Mouse (Mus musculus): ENCODE results near the gene Alkbh7. TPM values are rescaled to one million over a fixed set of nuclear protein-coding genes. Genes with fewer than 3 reads are reported as not detected.

Gene Alkbh7
- polyA plus RNA-seq, 1 experiment from 2014 or later = 46.0 TPM

GRCm38 (mm10) chr17:56990115-56990746, 6.9 kb upstream of the Alkbh7 start, which contains the start of gene Clpp:
Gene Clpp, plus strand, starts transcription at chr17:56990305.
- WGBS = under 1% methylated on average over 52 of the region's 52 CpGs
- Histone ChIP-seq H3K27ac (peak within 1 kb of the TSS; percentile 88), H3K4me3 (peak within 1 kb of the TSS; percentile 69), H3K36me3 (peaks cover 31% of the 10 kb centered on the region), H3K27me3 (no peaks in the 10 kb centered on the region), H3K4me2 (peak within 1 kb of the TSS; percentile 69), H3K9me3 (no peaks in the 10 kb centered on the region), H3K9ac (peak within 1 kb of the TSS; percentile 84), H3K4me1 (replicated peaks) (peaks cover 19% of the 10 kb centered on the region)
- peak; percentile 97 for ATAC-seq (ENCODE audit: low FRiP score)

GRCm38 (mm10) chr17:56990966-56991365, 6.2 kb upstream of the Alkbh7 start:
- no peaks in the 10 kb centered on the region for H3K9me3 ChIP-seq
- peaks cover 39% of the 10 kb centered on the region for H3K36me3 ChIP-seq
- H3K9ac ChIP-seq = peak overlapping the region; percentile 84
- peaks cover 19% of the 10 kb centered on the region for H3K4me1 ChIP-seq (replicated peaks)
- peak overlapping the region; percentile 69 for H3K4me3 ChIP-seq
- H3K27ac ChIP-seq = no peak overlapping the region
- no peaks in the 10 kb centered on the region for H3K27me3 ChIP-seq
- no peak for ATAC-seq (ENCODE audit: low FRiP score)
- WGBS = 76% methylated on average over 2 of the region's 2 CpGs
- H3K4me2 ChIP-seq = peak overlapping the region; percentile 69

GRCm38 (mm10) chr17:56995046-56995445, 2.1 kb upstream of the Alkbh7 start:
- Histone ChIP-seq H3K36me3 (peaks cover 59% of the 10 kb centered on the region), H3K9ac (no peak overlapping the region), H3K27me3 (no peaks in the 10 kb centered on the region), H3K4me1 (replicated peaks) (peaks cover 34% of the 10 kb centered on the region), H3K27ac (no peak overlapping the region), H3K4me3 (no peak overlapping the region), H3K4me2 (no peak overlapping the region), H3K9me3 (no peaks in the 10 kb centered on the region)
- 98% methylated on average over 8 of the region's 8 CpGs for WGBS
- no peak for ATAC-seq (ENCODE audit: low FRiP score)

GRCm38 (mm10) chr17:56996506-56996905, 633 bp upstream of the Alkbh7 start:
- WGBS = 86% methylated on average over 2 of the region's 2 CpGs
- peaks cover 26% of the 10 kb centered on the region for H3K4me1 ChIP-seq (replicated peaks)

GRCm38 (mm10) chr17:56999414-56999813, 2.3 kb downstream of the Alkbh7 start:
- peaks cover 16% of the 10 kb centered on the region for H3K4me1 ChIP-seq (replicated peaks)
- no peak overlapping the region for H3K27ac ChIP-seq
- no peak overlapping the region for H3K9ac ChIP-seq
- WGBS = 94% methylated on average over 9 of the region's 9 CpGs
- H3K36me3 ChIP-seq = peaks cover 75% of the 10 kb centered on the region
- H3K4me3 ChIP-seq = no peak overlapping the region
- ATAC-seq (ENCODE audit: low FRiP score) = no peak
- H3K4me2 ChIP-seq = no peak overlapping the region
- no peaks in the 10 kb centered on the region for H3K27me3 ChIP-seq
- no peaks in the 10 kb centered on the region for H3K9me3 ChIP-seq

More at GRCm38 (mm10) chr17:56996506-56996905, 633 bp upstream of the Alkbh7 start:
- no peak overlapping the region for H3K9ac ChIP-seq
- no peak for ATAC-seq (ENCODE audit: low FRiP score)
- H3K36me3 ChIP-seq = peaks cover 72% of the 10 kb centered on the region
- H3K9me3 ChIP-seq = no peaks in the 10 kb centered on the region
- no peaks in the 10 kb centered on the region for H3K27me3 ChIP-seq
- no peak overlapping the region for H3K27ac ChIP-seq
- peak overlapping the region; percentile 73 for H3K4me2 ChIP-seq
- H3K4me3 ChIP-seq = no peak overlapping the region; the same call in 1 of the 2 replicates

- Histone ChIP-seq H3K4me2 (no peak within 1 kb of the TSS), H3K36me3 (peaks cover 75% of the 10 kb centered on the region), H3K9ac (no peak within 1 kb of the TSS; the same call in 1 of the 2 replicates), H3K4me1 (replicated peaks) (peaks cover 16% of the 10 kb centered on the region), H3K4me3 (no peak within 1 kb of the TSS), H3K27me3 (no peaks in the 10 kb centered on the region), H3K9me3 (no peaks in the 10 kb centered on the region), H3K27ac (no peak within 1 kb of the TSS)
- WGBS = 92% methylated on average over 7 of the region's 9 CpGs
- no peak for ATAC-seq (ENCODE audit: low FRiP score)
Measured at GRCm38 (mm10) chr17:56999968-57000609, 3.0 kb downstream of the Alkbh7 start, which contains the start of gene Pspn. Gene Pspn, minus strand, starts transcription at chr17:57000018.

- H3K4me1 ChIP-seq (replicated peaks) = peaks cover 16% of the 10 kb centered on the region
- peaks cover 75% of the 10 kb centered on the region for H3K36me3 ChIP-seq
Measured at GRCm38 (mm10) chr17:57001228-57001627, 4.1 kb downstream of the Alkbh7 start.

GRCm38 (mm10) chr17:57003994-57004393, 6.9 kb downstream of the Alkbh7 start:
- H3K36me3 ChIP-seq = peaks cover 95% of the 10 kb centered on the region
- H3K9ac ChIP-seq = no peak overlapping the region
- H3K4me2 ChIP-seq = no peak overlapping the region
- no peak for ATAC-seq (ENCODE audit: low FRiP score)
- no peaks in the 10 kb centered on the region for H3K27me3 ChIP-seq
- H3K4me1 ChIP-seq (replicated peaks) = no peaks in the 10 kb centered on the region
- H3K9me3 ChIP-seq = no peaks in the 10 kb centered on the region
- H3K27ac ChIP-seq = no peak overlapping the region
- 98% methylated on average over 7 of the region's 7 CpGs for WGBS
- no peak overlapping the region for H3K4me3 ChIP-seq

More at GRCm38 (mm10) chr17:57001228-57001627, 4.1 kb downstream of the Alkbh7 start:
- Histone ChIP-seq H3K4me3 (no peak overlapping the region), H3K9ac (no peak overlapping the region), H3K27me3 (no peaks in the 10 kb centered on the region), H3K27ac (no peak overlapping the region), H3K9me3 (no peaks in the 10 kb centered on the region), H3K4me2 (no peak overlapping the region)
- no peak for ATAC-seq (ENCODE audit: low FRiP score)
- WGBS = 73% methylated on average over 8 of the region's 8 CpGs

- H3K4me3 ChIP-seq = no peak overlapping the region
- H3K27ac ChIP-seq = no peak overlapping the region
- H3K9me3 ChIP-seq = no peaks in the 10 kb centered on the region
- peaks cover 21% of the 10 kb centered on the region for H3K4me1 ChIP-seq (replicated peaks)
- no peak overlapping the region for H3K9ac ChIP-seq
- peaks cover 72% of the 10 kb centered on the region for H3K36me3 ChIP-seq
- 94% methylated on average over 13 of the region's 13 CpGs for WGBS
- H3K27me3 ChIP-seq = no peaks in the 10 kb centered on the region
- ATAC-seq (ENCODE audit: low FRiP score) = no peak
- no peak overlapping the region for H3K4me2 ChIP-seq
Measured at GRCm38 (mm10) chr17:57007137-57007905, 10.2 kb downstream of the Alkbh7 start.

GRCm38 (mm10) chr17:57010911-57011235, 13.7 kb downstream of the Alkbh7 start:
- peak; percentile 67 for ATAC-seq (ENCODE audit: low FRiP score)
- H3K9ac ChIP-seq = peak overlapping the region; percentile 85
- H3K27me3 ChIP-seq = no peaks in the 10 kb centered on the region
- peak overlapping the region; percentile 82 for H3K27ac ChIP-seq
- peaks cover 36% of the 10 kb centered on the region for H3K36me3 ChIP-seq
- WGBS = under 1% methylated on average over 19 of the region's 19 CpGs
- H3K4me1 ChIP-seq (replicated peaks) = peaks cover 25% of the 10 kb centered on the region
- H3K9me3 ChIP-seq = no peaks in the 10 kb centered on the region
- peak overlapping the region; percentile 79 for H3K4me3 ChIP-seq
- H3K4me2 ChIP-seq = peak overlapping the region; percentile 78

- ATAC-seq (ENCODE audit: low FRiP score) = peak; percentile 92
- peak within 1 kb of the TSS; percentile 96 for H3K27ac ChIP-seq
- H3K4me1 ChIP-seq (replicated peaks) = peaks cover 25% of the 10 kb centered on the region
- H3K9ac ChIP-seq = peak within 1 kb of the TSS; percentile 85
- H3K27me3 ChIP-seq = no peaks in the 10 kb centered on the region
- no peaks in the 10 kb centered on the region for H3K9me3 ChIP-seq
- H3K4me2 ChIP-seq = peak within 1 kb of the TSS; percentile 78
- peak within 1 kb of the TSS; percentile 79 for H3K4me3 ChIP-seq
- WGBS = under 1% methylated on average over 51 of the region's 51 CpGs
- peaks cover 30% of the 10 kb centered on the region for H3K36me3 ChIP-seq
Measured at GRCm38 (mm10) chr17:57011236-57012141, 14.3 kb downstream of the Alkbh7 start, which contains the start of the genes Gtf2f1 and Gm17949. Gene Gtf2f1, minus strand, starts transcription at chr17:57011288. Gene Gm17949, plus strand, starts transcription at chr17:57011469.

All from hindbrain, embryonic 13.5 days (tissue).